In the genomic region with DNA sequence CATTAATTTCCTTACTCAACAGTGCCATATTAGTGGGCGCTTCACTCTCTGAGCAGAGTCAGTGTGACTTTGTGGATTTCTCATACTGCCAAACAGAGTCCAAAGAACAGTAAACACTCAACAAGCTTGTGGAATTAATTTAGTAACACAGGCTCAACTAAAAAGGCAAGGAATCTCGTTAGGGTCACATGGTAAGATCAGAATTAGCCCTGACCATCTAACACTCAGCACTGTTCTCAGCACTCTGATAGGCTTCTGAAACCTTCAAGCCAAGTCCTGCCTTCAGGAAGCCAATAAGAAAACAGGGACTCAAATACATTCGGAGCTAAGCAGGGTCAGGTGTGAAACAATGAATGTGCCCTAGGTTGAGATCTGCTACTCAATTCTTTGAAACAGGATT, we compare ENCODE assay signal across 14 mouse cellular contexts.
"Had no signal": no experiment of that assay in that cellular context is flagged by ENCODE, and none has a peak within 500 bp of the region (broad histone marks: within the 10 kb centered on the region; RNA-seq: fewer than 3 reads in every experiment).

No protein-coding gene starts in this region.

- H3K27ac ChIP-seq: kidney, postnatal 0 days; limb, embryonic 13.5 days; liver, embryonic 12.5 days; midbrain, embryonic 12.5 days; neural tube, embryonic 13.5 days had no signal

- DNase-seq: kidney, postnatal 4 days; left cerebral cortex, postnatal 4 days; lung, embryonic 14.5 days; lung, postnatal 10 days; retina, postnatal 1 day; right cerebral cortex, postnatal 4 days; spleen, adult 18-20 months; thymus, adult 18-20 months; thymus, postnatal 14 days had no signal

- H3K4me3 ChIP-seq: limb, embryonic 13.5 days; liver, embryonic 12.5 days; midbrain, embryonic 12.5 days; neural tube, embryonic 13.5 days had no signal
